Mouse (Mus musculus): ENCODE measurements around the gene 4930502E18Rik. TPM values are rescaled to one million over a fixed set of nuclear protein-coding genes. Genes with fewer than 3 reads are reported as not detected.
"Not testable (repeated sequence)": the region's sequence is repeated elsewhere in the genome, so short reads cannot be mapped to it uniquely, and the experiment has no call there.

The 4930502E18Rik gene
- polyA plus RNA-seq (2014; fragmentation: Nextera tagmentation; extraction: Ambion mirVana), result 0.13 TPM in 1 of 2 replicates, not detected in the other

DNA sequence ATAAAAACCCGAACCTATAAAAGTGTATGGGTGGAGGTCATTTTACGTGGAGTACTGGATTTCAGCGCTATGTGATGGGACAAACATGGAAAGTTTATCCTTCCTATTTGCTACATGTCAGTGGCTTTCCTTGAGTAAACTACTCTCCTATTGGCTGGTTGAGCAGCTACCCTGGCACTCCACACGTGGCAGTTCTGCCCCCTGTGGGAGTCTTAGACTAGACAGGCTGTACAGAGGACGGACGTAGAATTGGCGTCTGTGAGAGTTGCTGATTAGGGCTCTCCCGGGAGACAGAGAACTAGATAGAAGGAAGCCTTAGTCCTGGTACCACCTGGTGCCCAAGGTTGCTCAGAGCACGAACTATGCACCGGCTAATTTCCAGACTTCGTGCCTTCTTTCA, at the start of gene 4930502E18Rik:
4930502E18Rik (plus strand) TSS at position 231 of the 400 bp plus-strand sequence.
- Histone ChIP-seq H3K36me3 (replicated peaks; ENCODE audit: control insufficient read depth, insufficient read depth) (no peaks in the 10 kb centered on the region), H3K4me1 (replicated peaks; ENCODE audit: control insufficient read depth, insufficient read depth, low read length) (no peaks in the 10 kb centered on the region), H3K4me3 (replicated peaks; ENCODE audit: low read length) (no peak within 1 kb of the TSS), H3K9me3 (ENCODE audit: control insufficient read depth, low read length) (no peaks in the 10 kb centered on the region), H3K9ac (no peak within 1 kb of the TSS), H3K27me3 (ENCODE audit: control insufficient read depth, insufficient read depth, low read length) (no peaks in the 10 kb centered on the region), H3K27ac (no peak within 1 kb of the TSS), H3K4me2 (replicated peaks) (no peak within 1 kb of the TSS)
- WGBS, result 87% methylated on average over 11 of the region's 11 CpGs
- ATAC-seq (ENCODE audit: low FRiP score), result no peak
- no peak for DNase-seq (ENCODE audit: low spot score)

DNA sequence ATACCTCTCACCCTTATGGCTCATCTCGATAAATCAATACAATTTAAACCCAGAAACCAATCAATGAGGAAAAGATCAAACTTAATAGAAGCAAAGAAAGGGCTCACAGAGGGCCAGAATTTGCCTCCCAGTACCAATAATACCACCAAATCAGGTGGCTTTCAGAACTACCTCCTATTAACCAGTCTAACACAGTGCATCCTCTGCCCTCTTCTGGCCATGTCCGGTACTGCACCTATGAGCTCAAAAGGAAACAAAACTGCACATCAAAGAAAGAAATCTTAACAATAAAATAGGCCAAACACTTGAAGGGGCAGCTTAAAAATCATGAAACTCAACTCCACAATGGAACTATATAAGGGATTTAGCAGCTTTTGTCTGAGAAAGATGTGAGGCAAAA, 47.7 kb upstream of the 4930502E18Rik start:
- not testable (repeated sequence) for H3K9me3 ChIP-seq (ENCODE audit: control insufficient read depth, low read length); H3K27ac ChIP-seq; H3K4me2 ChIP-seq (replicated peaks); H3K27me3 ChIP-seq (ENCODE audit: control insufficient read depth, insufficient read depth, low read length); H3K4me1 ChIP-seq (replicated peaks; ENCODE audit: control insufficient read depth, insufficient read depth, low read length); DNase-seq (ENCODE audit: low spot score); H3K9ac ChIP-seq; H3K4me3 ChIP-seq (replicated peaks; ENCODE audit: low read length); ATAC-seq (ENCODE audit: low FRiP score); H3K36me3 ChIP-seq (replicated peaks; ENCODE audit: control insufficient read depth, insufficient read depth)
- 5% methylated on average over 1 of the region's 2 CpGs for WGBS

DNA sequence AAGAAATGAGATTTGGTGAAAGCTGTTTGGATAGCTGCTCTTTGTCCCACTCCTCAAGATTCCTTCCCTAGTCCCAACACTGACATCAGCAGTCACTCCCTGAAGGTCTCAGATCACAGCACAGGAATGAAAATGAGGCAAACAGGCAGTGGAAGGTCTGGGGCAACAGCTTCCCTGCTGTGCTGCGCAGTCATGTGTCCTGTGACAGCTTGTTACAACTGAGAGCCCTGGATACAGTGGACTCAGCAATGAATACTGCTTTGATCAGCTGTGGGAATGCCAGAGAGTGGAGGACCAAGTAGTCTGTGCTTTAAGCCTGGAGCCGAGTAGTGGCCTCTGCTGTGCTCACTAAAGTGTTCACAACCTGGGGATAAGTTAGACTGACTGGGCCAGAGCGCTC, 42.0 kb upstream of the 4930502E18Rik start:
- not testable (repeated sequence) for H3K27ac ChIP-seq; H3K36me3 ChIP-seq (replicated peaks; ENCODE audit: control insufficient read depth, insufficient read depth); H3K9ac ChIP-seq; H3K9me3 ChIP-seq (ENCODE audit: control insufficient read depth, low read length); DNase-seq (ENCODE audit: low spot score); H3K4me2 ChIP-seq (replicated peaks); ATAC-seq (ENCODE audit: low FRiP score); H3K4me1 ChIP-seq (replicated peaks; ENCODE audit: control insufficient read depth, insufficient read depth, low read length); H3K4me3 ChIP-seq (replicated peaks; ENCODE audit: low read length); H3K27me3 ChIP-seq (ENCODE audit: control insufficient read depth, insufficient read depth, low read length)
- WGBS, result 71% methylated on average over 2 of the region's 3 CpGs

DNA sequence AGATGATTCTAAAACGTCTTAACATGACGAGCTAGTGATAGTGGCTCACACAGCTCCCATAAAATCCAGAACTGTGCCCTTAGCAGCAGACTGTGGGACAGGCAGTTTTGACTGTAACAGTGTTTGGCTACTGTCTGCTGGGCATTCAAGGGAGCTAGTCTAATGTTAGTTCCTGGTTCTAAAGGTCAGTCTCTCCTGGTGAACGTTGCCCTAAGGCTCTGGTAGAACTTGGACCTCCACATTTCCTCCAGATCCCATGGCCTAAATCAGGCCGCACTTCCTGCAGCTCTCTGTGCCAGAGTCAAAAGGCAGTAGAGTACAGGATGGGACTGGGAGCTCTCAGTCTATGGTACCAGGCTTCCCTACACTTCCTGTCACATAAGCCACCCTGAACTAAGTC, 40.0 kb upstream of the 4930502E18Rik start:
- H3K27me3 ChIP-seq (ENCODE audit: control insufficient read depth, insufficient read depth, low read length); H3K4me1 ChIP-seq (replicated peaks; ENCODE audit: control insufficient read depth, insufficient read depth, low read length); H3K27ac ChIP-seq; H3K4me2 ChIP-seq (replicated peaks); H3K9me3 ChIP-seq (ENCODE audit: control insufficient read depth, low read length); H3K9ac ChIP-seq; ATAC-seq (ENCODE audit: low FRiP score); H3K36me3 ChIP-seq (replicated peaks; ENCODE audit: control insufficient read depth, insufficient read depth); DNase-seq (ENCODE audit: low spot score); H3K4me3 ChIP-seq (replicated peaks; ENCODE audit: low read length): not testable (repeated sequence)
- 80% methylated on average over 2 of the region's 4 CpGs for WGBS

DNA sequence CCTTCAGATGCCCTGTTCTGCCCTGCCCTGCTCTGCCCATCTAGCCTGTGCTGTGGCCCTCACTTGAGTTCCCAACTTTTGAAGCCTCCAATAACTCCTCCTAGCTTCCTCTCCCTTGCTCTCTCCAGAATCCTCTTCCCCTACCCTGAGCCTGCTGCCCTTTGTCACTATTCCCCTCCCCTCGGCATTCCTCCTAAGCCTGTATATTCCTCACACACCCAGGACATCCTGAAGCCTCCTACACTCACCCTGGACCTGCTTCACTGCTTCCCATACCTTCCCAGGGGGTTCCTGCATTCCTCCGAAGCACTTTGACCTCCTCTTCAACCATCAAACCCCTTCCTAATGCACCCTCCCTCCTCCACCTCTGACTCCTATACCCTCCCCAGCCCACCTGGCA, 32.6 kb upstream of the 4930502E18Rik start:
- Histone ChIP-seq H3K4me2 (replicated peaks) (no peak overlapping the region), H3K36me3 (replicated peaks; ENCODE audit: control insufficient read depth, insufficient read depth) (no peaks in the 10 kb centered on the region), H3K4me1 (replicated peaks; ENCODE audit: control insufficient read depth, insufficient read depth, low read length) (no peaks in the 10 kb centered on the region), H3K9me3 (ENCODE audit: control insufficient read depth, low read length) (no peaks in the 10 kb centered on the region), H3K27me3 (ENCODE audit: control insufficient read depth, insufficient read depth, low read length) (no peaks in the 10 kb centered on the region), H3K9ac (no peak overlapping the region), H3K4me3 (replicated peaks; ENCODE audit: low read length) (no peak overlapping the region), H3K27ac (no peak overlapping the region)
- ATAC-seq (ENCODE audit: low FRiP score), result no peak
- DNase-seq (ENCODE audit: low spot score), result no peak
- 59% methylated on average over 2 of the region's 2 CpGs for WGBS

DNA sequence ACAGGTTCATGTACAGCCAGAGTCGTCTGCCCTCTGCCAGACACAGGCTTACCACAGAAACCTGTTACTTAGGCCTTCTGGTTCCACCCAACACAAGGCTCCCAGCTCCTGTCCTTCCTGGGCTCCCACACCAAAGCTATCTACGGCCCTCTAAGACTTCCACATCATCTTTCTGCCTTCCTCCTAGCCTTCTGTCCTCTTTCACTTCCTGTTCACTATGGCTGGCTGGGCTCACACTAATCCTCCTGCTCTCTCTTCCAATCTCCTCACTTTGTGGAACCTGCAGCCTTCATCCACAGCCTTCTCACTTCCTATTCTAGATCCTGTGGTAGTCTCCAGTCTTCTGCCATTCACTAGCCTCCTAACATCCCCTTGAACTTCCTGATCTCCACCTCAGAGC, 31.5 kb upstream of the 4930502E18Rik start:
- no peaks in the 10 kb centered on the region for H3K36me3 ChIP-seq (replicated peaks; ENCODE audit: control insufficient read depth, insufficient read depth)

DNA sequence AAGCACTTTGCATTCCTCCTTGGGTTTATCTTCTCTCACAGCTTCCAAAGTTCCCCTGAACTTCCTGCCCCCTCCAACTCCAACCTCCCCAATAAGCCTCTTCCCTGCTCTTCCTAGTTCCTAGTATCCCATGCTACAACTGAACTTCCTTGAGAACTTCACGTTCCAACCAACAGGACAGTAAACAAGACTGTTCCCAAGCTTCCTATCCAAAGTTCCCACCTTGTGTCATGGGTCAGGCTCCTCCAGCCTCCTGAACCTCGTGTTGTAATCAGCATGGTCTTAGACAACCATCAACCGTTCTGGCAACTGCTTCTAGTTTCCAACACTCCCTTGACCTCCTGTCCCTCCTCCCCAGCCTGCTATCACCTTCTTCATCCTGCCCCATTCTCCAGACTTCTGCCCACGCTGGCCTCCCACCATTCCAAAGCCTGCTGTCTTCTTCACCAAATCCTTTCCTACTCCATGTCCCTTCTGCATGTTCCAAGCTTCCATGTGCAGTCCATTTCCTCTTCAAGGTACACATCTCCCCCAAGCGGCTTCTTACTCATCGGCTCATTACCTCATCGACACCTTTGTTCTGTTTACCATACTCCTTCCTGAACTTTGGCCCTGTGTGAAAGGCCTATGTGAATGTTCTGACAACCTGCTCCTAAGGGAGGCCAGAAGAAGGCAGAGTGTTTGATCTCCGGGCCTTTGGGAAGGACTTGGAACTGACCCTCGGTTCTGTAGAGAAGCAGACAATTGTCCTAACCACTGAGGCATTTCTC, 30.4 kb upstream of the 4930502E18Rik start:
- no peaks in the 10 kb centered on the region for H3K4me1 ChIP-seq (replicated peaks; ENCODE audit: control insufficient read depth, insufficient read depth, low read length)
- ATAC-seq (ENCODE audit: low FRiP score) (no peak), DNase-seq (ENCODE audit: low spot score) (no peak)
- WGBS, result 86% methylated on average over 9 of the region's 9 CpGs
- H3K27me3 ChIP-seq (ENCODE audit: control insufficient read depth, insufficient read depth, low read length), result no peaks in the 10 kb centered on the region
- no peak overlapping the region for H3K9ac ChIP-seq
- H3K27ac ChIP-seq, result no peak overlapping the region
- no peak overlapping the region for H3K4me2 ChIP-seq (replicated peaks)
- H3K4me3 ChIP-seq (replicated peaks; ENCODE audit: low read length), result no peak overlapping the region
- no peaks in the 10 kb centered on the region for H3K36me3 ChIP-seq (replicated peaks; ENCODE audit: control insufficient read depth, insufficient read depth)
- H3K9me3 ChIP-seq (ENCODE audit: control insufficient read depth, low read length), result no peaks in the 10 kb centered on the region

More for the DNA sequence above, 31.5 kb upstream of the 4930502E18Rik start:
- DNase-seq (ENCODE audit: low spot score) (no peak), ATAC-seq (ENCODE audit: low FRiP score) (no peak)
- no peaks in the 10 kb centered on the region for H3K27me3 ChIP-seq (ENCODE audit: control insufficient read depth, insufficient read depth, low read length)
- 79% methylated on average over 2 of the region's 2 CpGs for WGBS
- H3K4me3 ChIP-seq (replicated peaks; ENCODE audit: low read length), result no peak overlapping the region
- H3K9me3 ChIP-seq (ENCODE audit: control insufficient read depth, low read length), result no peaks in the 10 kb centered on the region
- H3K9ac ChIP-seq, result no peak overlapping the region
- H3K4me1 ChIP-seq (replicated peaks; ENCODE audit: control insufficient read depth, insufficient read depth, low read length), result no peaks in the 10 kb centered on the region
- no peak overlapping the region for H3K4me2 ChIP-seq (replicated peaks)
- H3K27ac ChIP-seq, result no peak overlapping the region

DNA sequence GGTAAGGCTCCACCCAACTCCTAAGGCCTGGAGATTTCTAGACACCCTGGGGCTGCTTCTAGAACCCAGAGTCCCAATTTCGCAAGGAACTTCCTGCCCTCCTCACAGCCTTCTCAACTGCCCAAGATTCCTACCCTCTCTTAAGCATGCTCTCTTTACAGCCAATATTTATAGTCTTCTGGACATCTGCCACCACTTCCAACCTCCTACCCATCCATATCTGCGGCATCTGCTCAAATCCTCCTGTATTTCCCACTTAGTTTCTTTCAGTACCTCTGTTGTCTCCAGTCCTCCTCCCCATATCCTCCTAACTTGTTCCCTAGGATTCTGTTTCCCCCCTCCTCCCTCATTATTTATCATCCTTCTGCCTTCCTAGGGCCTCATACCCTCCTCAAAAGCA, 25.4 kb upstream of the 4930502E18Rik start:
- Histone ChIP-seq H3K27ac (no peak overlapping the region), H3K4me3 (replicated peaks; ENCODE audit: low read length) (no peak overlapping the region), H3K27me3 (ENCODE audit: control insufficient read depth, insufficient read depth, low read length) (no peaks in the 10 kb centered on the region), H3K9ac (no peak overlapping the region), H3K4me1 (replicated peaks; ENCODE audit: control insufficient read depth, insufficient read depth, low read length) (no peaks in the 10 kb centered on the region), H3K4me2 (replicated peaks) (no peak overlapping the region), H3K9me3 (ENCODE audit: control insufficient read depth, low read length) (no peaks in the 10 kb centered on the region), H3K36me3 (replicated peaks; ENCODE audit: control insufficient read depth, insufficient read depth) (no peaks in the 10 kb centered on the region)
- 91% methylated on average over 2 of the region's 2 CpGs for WGBS
- ATAC-seq (ENCODE audit: low FRiP score) (no peak), DNase-seq (ENCODE audit: low spot score) (no peak)

DNA sequence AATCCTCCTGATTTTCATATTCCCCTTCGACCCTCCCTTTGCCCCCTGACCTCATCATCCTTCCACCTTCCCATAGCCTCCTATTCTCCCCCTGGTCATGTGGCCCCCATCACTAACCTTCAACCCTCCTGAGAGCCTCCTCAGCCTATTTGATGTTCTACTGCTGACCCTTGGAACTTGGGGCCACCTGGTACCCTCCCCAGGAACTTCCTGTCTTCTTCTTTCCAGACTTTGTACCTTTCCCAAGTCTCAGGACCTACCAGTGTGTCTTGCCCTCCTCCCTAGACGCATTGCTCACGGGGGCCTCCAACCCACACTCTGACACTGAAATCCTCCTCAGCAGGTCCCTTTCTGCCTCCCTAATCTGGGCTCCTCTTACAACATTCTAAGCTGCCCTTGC, 22.0 kb upstream of the 4930502E18Rik start:
- no peaks in the 10 kb centered on the region for H3K27me3 ChIP-seq (ENCODE audit: control insufficient read depth, insufficient read depth, low read length)
- H3K9ac ChIP-seq, result no peak overlapping the region
- H3K4me2 ChIP-seq (replicated peaks), result no peak overlapping the region
- H3K4me1 ChIP-seq (replicated peaks; ENCODE audit: control insufficient read depth, insufficient read depth, low read length), result no peaks in the 10 kb centered on the region
- WGBS, result 75% methylated on average over 3 of the region's 3 CpGs
- ATAC-seq (ENCODE audit: low FRiP score), result no peak
- H3K4me3 ChIP-seq (replicated peaks; ENCODE audit: low read length), result no peak overlapping the region
- no peak overlapping the region for H3K27ac ChIP-seq
- no peak for DNase-seq (ENCODE audit: low spot score)
- no peaks in the 10 kb centered on the region for H3K36me3 ChIP-seq (replicated peaks; ENCODE audit: control insufficient read depth, insufficient read depth)
- H3K9me3 ChIP-seq (ENCODE audit: control insufficient read depth, low read length), result no peaks in the 10 kb centered on the region

DNA sequence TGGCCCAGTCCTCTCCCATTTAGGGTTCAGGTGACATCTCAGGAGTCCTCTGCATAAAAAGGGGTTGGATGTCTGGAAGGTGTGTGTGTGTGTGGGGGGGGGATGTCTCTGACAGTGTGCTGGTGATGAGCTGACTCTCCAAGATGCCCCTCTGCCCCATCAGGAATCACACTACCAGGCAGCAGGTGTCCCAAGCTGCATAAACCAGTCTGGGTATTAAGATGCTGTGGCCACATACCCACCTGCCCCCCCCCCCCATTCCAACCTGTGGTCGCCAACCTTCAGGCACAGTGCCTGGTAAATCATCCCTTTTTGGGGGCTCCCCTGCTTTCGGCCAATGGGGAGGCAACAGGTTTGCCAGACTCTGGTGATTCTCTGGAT, 8.7 kb upstream of the 4930502E18Rik start:
- Histone ChIP-seq H3K4me2 (replicated peaks) (peak overlapping the region; percentile 60), H3K27ac (no peak overlapping the region), H3K9me3 (ENCODE audit: control insufficient read depth, low read length) (no peaks in the 10 kb centered on the region), H3K9ac (peak overlapping the region; percentile 61), H3K4me3 (replicated peaks; ENCODE audit: low read length) (peak overlapping the region; percentile 34), H3K4me1 (replicated peaks; ENCODE audit: control insufficient read depth, insufficient read depth, low read length) (no peaks in the 10 kb centered on the region), H3K36me3 (replicated peaks; ENCODE audit: control insufficient read depth, insufficient read depth) (no peaks in the 10 kb centered on the region), H3K27me3 (ENCODE audit: control insufficient read depth, insufficient read depth, low read length) (no peaks in the 10 kb centered on the region)
- ATAC-seq (ENCODE audit: low FRiP score), result peak; percentile 44
- 60% methylated on average over 2 of the region's 2 CpGs for WGBS
- DNase-seq (ENCODE audit: low spot score), result no peak
